Mouse (Mus musculus): ENCODE measurements around the gene Naa38. TPM values are rescaled to one million over a fixed set of nuclear protein-coding genes. Genes with fewer than 3 reads are reported as not detected.

Gene Naa38
- 10 to 100 TPM; 60.4 to 65.0 TPM for total RNA-seq (2021)
- long read RNA-seq, experiment 1, transcript Naa38-204 (3 exons, 671 nt) = major isoform, 76 of 100 reads
- long read RNA-seq, experiment 1, transcript Naa38-202 (2 exons, 404 nt) = minor isoform, 24 of 100 reads
- long read RNA-seq, experiment 1, partial matches to known transcripts = 0 of 100 reads
- long read RNA-seq, experiment 1, other reads (novel, unspliced or antisense) = 0 of 100 reads
- long read RNA-seq, experiment 2, transcript Naa38-202 (2 exons, 404 nt) = minor isoform, 12 of 56 reads
- long read RNA-seq, experiment 2, transcript Naa38-204 (3 exons, 671 nt) = major isoform, 43 of 56 reads
- long read RNA-seq, experiment 2, partial matches to known transcripts = 1 of 56 reads
- long read RNA-seq, experiment 2, other reads (novel, unspliced or antisense) = 0 of 56 reads

DNA sequence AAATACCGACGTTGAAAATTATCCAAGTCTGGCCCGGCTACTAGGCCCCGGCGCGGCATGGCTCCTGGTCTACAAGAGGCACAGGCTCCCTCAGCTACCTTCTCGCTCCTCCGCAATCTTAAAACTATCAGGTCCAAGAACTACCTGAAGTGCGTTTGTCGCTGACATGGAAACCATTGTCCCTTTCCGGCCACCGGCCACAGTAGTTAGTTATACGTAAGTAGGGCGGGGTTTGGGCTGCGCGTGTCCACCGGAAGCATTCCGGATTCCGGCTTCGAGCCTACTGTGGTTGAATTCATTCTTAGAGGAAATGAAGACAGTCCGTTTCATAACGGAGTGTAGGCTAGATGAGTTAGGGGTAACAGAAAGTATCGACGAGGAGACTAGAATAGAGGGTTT, at the start of gene Naa38, which contains the start of gene Cyb5d1:
TSS of gene Naa38 (plus strand) at position 253 of the 399 bp plus-strand sequence.
TSS of gene Cyb5d1 (minus strand) at position 397 of the 399 bp plus-strand sequence.
- peak; percentile 82 for DNase-seq

DNA sequence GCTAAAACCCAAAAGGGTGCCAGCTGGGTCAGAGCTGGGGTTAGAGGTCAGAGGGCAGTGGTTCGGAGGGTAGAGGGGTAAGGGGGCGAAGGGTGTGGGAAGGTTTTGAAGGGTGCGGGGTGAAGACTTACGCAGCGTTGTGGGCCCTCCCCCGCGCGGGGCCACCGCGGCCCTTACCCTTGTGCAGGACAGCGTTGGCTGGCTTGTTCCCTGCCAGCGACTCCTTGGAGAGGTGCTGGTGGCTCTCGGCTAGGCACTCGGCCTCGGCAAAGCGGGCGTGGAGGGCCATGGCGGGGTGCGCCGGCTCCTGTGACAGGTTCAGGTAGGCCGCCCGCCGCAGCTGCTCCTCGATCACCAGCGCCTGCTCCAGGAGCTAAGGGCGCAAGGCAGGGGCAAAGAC, 48.8 kb upstream of the Naa38 start:
- DNase-seq = no peak

GRCm38 (mm10) chr11:69356544-69356943, 38.7 kb upstream of the Naa38 start:
- no peak for DNase-seq

DNA sequence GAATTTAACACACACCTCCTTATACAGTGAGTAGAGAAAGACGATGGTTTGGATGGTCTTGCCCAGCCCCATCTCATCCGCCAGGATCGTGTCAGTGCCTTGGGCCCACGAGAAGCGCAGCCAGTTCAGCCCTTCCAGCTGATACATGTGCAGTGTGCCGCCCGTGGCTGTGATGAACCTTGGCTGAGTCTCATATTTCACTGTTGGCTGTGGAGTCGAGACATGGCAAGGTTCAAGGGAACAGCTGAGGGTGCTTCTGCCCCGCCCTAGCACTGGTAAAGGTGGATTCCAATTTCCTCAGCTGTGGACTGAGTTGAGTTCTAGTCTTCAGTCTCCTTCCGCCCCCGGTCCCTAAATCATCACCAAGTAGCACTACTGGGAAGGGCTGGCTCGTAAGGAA, 37.6 kb upstream of the Naa38 start:
- DNase-seq = peak; percentile 64

- DNase-seq = no peak
Observed at GRCm38 (mm10) chr11:69362021-69362420, 33.3 kb upstream of the Naa38 start.

DNA sequence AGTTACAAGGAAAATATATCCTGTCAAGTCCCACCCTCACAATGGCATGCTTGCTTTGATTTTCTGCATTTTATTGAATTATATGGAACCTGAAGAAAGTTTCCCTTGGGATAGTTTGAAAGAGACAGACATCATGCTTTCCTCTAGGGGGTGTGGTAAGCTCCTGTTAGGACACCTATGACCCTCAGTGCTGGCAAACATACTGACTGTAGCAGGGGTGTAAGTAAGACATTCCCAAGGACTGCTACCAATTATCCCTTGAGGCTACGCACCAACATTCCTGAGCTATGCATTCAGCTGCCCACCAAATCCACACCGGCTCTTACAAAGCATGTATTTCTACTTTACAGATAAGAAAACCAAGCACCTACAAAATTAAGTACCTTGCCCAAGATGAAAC, 32.8 kb upstream of the Naa38 start:
- DNase-seq = no peak

GRCm38 (mm10) chr11:69364376-69364775, 30.9 kb upstream of the Naa38 start:
- DNase-seq = no peak

- peak; percentile 94 for DNase-seq
Observed at GRCm38 (mm10) chr11:69364910-69365309, 30.4 kb upstream of the Naa38 start.

DNA sequence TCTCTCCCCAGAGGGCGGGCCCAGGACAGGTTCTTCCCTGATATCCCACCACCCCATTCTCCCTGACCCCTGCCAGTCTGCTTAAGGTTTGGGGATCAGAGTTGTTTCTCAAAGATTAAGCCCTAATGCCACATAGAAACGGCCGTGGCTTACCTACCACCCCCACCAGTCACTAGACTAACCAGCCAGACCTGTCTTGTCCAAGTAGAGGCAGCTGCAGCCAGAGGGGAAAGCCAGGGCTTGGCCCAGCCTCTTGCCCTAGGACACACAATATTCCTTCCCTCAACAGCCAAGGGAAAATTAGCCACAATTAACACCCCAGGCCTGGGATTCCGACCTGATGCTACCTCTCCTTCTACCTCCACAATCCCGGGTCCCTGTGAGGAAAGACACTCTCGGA, 29.6 kb upstream of the Naa38 start:
- no peak for DNase-seq

DNA sequence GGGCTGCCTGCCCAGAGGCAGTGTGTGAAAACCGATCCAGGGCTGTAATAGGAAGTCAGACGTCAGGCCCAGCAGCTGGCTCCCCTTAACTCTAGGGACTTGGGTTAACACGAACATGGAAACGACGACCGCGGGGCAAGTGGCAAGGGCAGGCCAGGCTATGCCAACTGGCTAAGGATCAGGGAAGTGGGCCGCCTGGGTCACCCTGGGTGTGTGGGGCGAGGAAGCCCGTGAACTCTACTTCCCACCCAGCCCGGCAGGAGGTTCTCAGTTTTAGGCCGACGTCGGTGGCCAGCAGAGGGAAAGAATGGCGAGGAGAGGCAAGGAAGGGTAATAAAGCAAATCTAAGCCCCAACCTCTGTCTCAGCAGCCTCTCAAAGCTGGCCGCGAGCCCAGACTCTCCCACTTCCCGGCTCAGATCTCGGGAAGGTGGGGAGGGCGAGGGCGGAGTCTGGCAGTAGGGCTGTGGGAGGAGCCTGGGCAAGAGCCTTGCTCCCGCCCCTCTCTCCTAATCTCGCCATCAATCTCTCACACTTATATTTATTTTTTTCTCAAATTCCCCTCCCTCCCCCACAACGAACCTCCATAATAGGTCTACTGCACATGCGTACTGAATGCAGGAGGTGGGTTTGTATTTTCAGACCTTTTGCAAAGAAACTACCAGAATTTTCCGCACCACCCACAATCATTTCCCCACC, 29.0 kb upstream of the Naa38 start:
- DNase-seq = peak; percentile 91

GRCm38 (mm10) chr11:69366855-69367615, 28.3 kb upstream of the Naa38 start:
- no peak for DNase-seq

GRCm38 (mm10) chr11:69367616-69368355, 27.5 kb upstream of the Naa38 start:
- DNase-seq = no peak

- DNase-seq = peak; percentile 46
Observed at GRCm38 (mm10) chr11:69368356-69369214, 26.7 kb upstream of the Naa38 start.

DNA sequence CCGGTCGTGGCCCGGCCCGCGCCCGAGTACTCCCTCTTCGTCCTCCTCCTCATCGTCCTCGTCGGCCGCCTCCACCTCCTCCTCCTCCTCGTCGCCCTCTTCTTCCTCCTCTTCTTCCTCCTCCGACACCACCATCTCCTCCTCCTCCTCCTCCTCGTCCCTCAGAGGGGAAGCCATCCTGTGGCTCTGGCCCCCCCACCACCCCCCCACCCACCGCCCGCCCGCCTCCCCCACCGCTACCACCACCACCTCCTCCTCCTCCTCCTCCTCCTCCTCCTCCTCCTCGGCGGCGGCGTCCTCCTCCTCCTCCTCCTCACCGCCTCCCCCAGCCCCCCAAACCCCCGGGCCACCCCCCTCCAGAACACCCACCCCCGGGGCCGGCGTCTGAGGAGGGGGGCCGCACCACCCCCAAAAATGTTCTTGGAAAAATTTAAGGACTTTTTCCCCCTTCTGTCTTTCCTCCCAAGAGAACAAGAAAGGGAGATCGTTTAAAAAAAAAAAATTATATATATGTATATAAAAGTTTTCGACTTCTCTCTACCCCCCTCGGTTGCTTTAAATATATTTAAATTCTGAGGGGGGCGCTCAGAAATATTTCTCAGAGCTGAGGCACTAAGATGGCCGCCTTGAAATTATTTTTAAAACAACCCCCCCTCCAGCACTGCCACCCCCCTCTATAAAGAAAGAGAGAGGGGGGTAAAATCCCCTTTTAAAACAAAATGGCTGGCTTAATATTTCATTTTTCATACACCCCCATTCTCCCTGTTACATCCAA, 25.9 kb upstream of the Naa38 start, which contains the start of gene Chd3:
TSS of gene Chd3 (minus strand) at position 192 of the 775 bp plus-strand sequence.
- no peak for DNase-seq

DNA sequence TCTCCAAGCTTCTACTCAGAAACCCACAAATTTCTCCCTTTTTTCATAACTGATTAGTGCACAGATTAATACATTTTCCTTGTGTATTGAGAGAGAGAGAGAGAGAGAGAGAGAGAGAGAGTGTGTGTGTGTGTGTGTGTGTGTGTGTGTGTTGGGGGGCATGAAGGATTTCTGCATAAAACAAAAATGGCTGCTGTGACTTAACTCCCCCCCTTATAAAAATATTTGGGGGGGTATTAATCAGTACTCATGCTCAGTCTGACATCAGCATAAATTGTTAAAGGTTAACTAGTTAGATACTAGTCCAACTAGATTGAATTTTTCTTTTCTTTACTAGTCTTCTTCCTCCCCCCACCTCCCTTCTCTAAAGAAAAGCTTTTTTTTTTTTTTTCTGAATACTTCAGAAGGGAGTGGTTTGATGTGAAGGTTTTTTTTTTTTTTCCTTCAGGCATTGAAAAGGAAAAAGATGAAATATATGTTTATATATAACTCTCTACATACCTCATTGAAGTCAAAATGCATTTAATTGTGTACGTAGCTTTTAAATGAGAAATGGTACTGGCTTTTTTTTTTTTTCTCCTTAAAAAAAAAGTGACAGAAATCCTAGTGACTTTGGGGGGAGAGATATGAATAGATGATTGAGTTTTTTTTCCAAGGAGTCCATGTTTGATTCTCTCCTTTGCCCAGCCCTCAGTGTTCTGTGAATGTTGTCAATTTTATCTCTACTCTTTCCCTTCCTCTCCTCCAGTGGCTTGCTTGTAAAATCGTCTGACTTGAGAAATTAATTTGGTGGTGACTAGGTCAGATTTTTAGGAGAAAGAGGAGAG, 25.1 kb upstream of the Naa38 start:
- DNase-seq = no peak

DNA sequence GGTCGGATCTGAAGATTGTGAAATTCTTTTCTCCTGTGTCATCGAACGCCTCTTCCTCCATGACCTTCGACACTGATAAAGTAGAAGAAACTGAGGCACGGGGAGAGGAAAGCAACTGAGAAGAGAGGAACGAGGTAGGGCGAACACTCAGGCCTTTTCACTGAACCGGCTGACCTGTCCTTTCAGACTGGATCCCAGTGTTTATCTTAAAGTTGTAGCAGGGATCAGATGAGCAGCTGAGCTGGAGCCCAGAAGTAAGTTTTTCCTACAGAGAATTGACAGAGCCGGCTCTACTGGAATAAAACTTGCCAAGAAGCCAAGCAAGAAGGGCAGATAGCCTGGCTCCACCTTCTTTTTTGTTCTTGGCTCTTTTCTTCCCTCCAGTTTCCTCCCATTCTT, 24.5 kb upstream of the Naa38 start:
- DNase-seq = no peak

- DNase-seq = no peak
Observed at GRCm38 (mm10) chr11:69371601-69372000, 23.7 kb upstream of the Naa38 start.

GRCm38 (mm10) chr11:69372056-69372779, 23.1 kb upstream of the Naa38 start:
- no peak for DNase-seq
